Comparison of ENCODE assay signal across 28 mouse cellular contexts in genomic region chr13:96990045-96990444, GRCm38 (mm10). TPM values are rescaled to one million over a fixed set of nuclear protein-coding genes. Genes with fewer than 3 reads are reported as not detected.
DNase-seq lines count a peak whose midpoint lies in the region; ATAC-seq and TF ChIP-seq lines count a peak whose summit lies in the region.
"Had no signal": no experiment of that assay in that cellular context is flagged by ENCODE, and none has a peak within 500 bp of the region (broad histone marks: within the 10 kb centered on the region; RNA-seq: fewer than 3 reads in every experiment).

No protein-coding gene starts in this region.

- no peak for TF ChIP-seq CTCF in MEL (IDR thresholded peaks at IDR 0.05 in 2 of 3, conservative IDR thresholded peaks at IDR 0.05 in 1 of 3; ENCODE audit: control insufficient read depth in 1 of 3, insufficient read depth in 1 of 3, low read depth in 2 of 3, low read length in 3 of 3, poor library complexity in 1 of 3, severe bottlenecking in 1 of 3)

- no peak overlapping the region for H3K27ac ChIP-seq in MEL (ENCODE audit: control insufficient read depth, low read depth, low read length)
- H3K27ac ChIP-seq: heart, adult 2 months; heart, embryonic 10.5 days; heart, embryonic 13.5 days; hindbrain, embryonic 10.5 days; hindbrain, embryonic 13.5 days had no signal

- H3K4me3 ChIP-seq in MEL (ENCODE audit: control insufficient read depth in 1 of 2, insufficient read depth in 1 of 2, low read depth in 2 of 2, low read length in 2 of 2), result no peak overlapping the region
- H3K4me3 ChIP-seq: heart, adult 2 months; heart, embryonic 10.5 days; heart, embryonic 13.5 days; hindbrain, embryonic 10.5 days; hindbrain, embryonic 13.5 days had no signal

- ATAC-seq in granulocyte monocyte progenitor cell, adult 5-6 weeks (replicated peaks; ENCODE audit: poor library complexity, severe bottlenecking), result peak; percentile 52
- ATAC-seq: forebrain, embryonic 14.5 days; forebrain, postnatal 0 days; hindbrain, embryonic 16.5 days had no signal

- TF ChIP-seq EP300 in MEL (IDR thresholded peaks at IDR 0.05; ENCODE audit: low read depth in 1 of 2, low read length in 2 of 2), result peak; percentile 74 to 78

- peaks cover 2 to 7% of the 10 kb centered on the region in 2 experiments; a peak in 2 of 4 replicates for H3K4me1 ChIP-seq in MEL (ENCODE audit: control insufficient read depth in 1 of 2, insufficient read depth in 2 of 2, low read length in 2 of 2)

- H3K27me3 ChIP-seq in MEL (ENCODE audit: control insufficient read depth in 1 of 2, insufficient read depth in 2 of 2, low read length in 2 of 2), result no peaks in the 10 kb centered on the region; a peak in 3 of 4 replicates
- H3K27me3 ChIP-seq: heart, embryonic 13.5 days; hindbrain, embryonic 13.5 days had no signal

- TF ChIP-seq POLR2A in MEL (IDR thresholded peaks at IDR 0.05; ENCODE audit: control insufficient read depth in 1 of 2, insufficient read depth in 1 of 2, low read depth in 1 of 2, low read length in 2 of 2, poor library complexity in 1 of 2), result no peak

- peak; percentile 94 for DNase-seq in 416B (ENCODE audit: low read depth)
- DNase-seq in MEL (ENCODE audit: low read depth, low spot score), result peak; percentile 88
- DNase-seq in gastrocnemius, adult 8-10 months (ENCODE audit: low spot score in 2 of 2), result no peak
- DNase-seq in gastrocnemius, adult 18-20 months (ENCODE audit: low spot score), result no peak
- DNase-seq in urinary bladder, postnatal 4 days (ENCODE audit: low spot score in 2 of 2), result no peak
- DNase-seq: cerebellum, adult 11 months; cerebellum, adult 8-10 months; cerebellum, postnatal 10 days; cerebellum, postnatal 36 days; forebrain, postnatal 0 days; gastrocnemius, postnatal 14 days; heart, adult 2 months had no signal

- H3K79me2 ChIP-seq in MEL (ENCODE audit: control insufficient read depth, insufficient read depth, low read length, poor library complexity), result no peaks in the 10 kb centered on the region

- no peak overlapping the region for H3K9ac ChIP-seq in MEL (ENCODE audit: control insufficient read depth, low read depth, low read length, poor library complexity, severe bottlenecking)
- H3K9ac ChIP-seq: forebrain, postnatal 0 days; heart, embryonic 13.5 days; hindbrain, embryonic 13.5 days had no signal

- TF ChIP-seq RAD21 in MEL (IDR thresholded peaks at IDR 0.05; ENCODE audit: low read depth, low read length), result no peak

- no peaks in the 10 kb centered on the region for H3K9me3 ChIP-seq in MEL (replicated peaks; ENCODE audit: insufficient read depth, low read length)
- H3K9me3 ChIP-seq: heart, embryonic 10.5 days; heart, embryonic 13.5 days; hindbrain, embryonic 10.5 days; hindbrain, embryonic 13.5 days had no signal

- peaks cover 0 to 5% of the 10 kb centered on the region in 2 experiments; a peak in 1 of 4 replicates for H3K36me3 ChIP-seq in MEL (ENCODE audit: control insufficient read depth in 1 of 2, insufficient read depth in 2 of 2, low read length in 2 of 2)
- H3K36me3 ChIP-seq: heart, embryonic 10.5 days; heart, embryonic 13.5 days; hindbrain, embryonic 10.5 days; hindbrain, embryonic 13.5 days had no signal

TF ChIP-seq in MEL, 35 proteins besides CTCF, POLR2A, EP300 and RAD21:
- TF ChIP-seq MAZ (IDR thresholded peaks at IDR 0.05; ENCODE audit: low read depth, low read length), result no peak
- TF ChIP-seq ZKSCAN1 (IDR thresholded peaks at IDR 0.05; ENCODE audit: low read depth, low read length), result no peak
- TF ChIP-seq JUND (IDR thresholded peaks at IDR 0.05; ENCODE audit: low read depth, low read length), result no peak
- TF ChIP-seq UBTF (IDR thresholded peaks at IDR 0.05; ENCODE audit: borderline replicate concordance, insufficient read depth, low read depth, low read length), result no peak
- no peak for TF ChIP-seq MAFK (IDR thresholded peaks at IDR 0.05; ENCODE audit: borderline replicate concordance, low read depth, low read length)
- 0 out of 2 replicates have a peak, but pooled peaks have one; percentile 37 for TF ChIP-seq MYB (IDR thresholded peaks at IDR 0.05; ENCODE audit: low read depth, low read length)
- no peak for TF ChIP-seq POLR2AphosphoS2 (IDR thresholded peaks at IDR 0.05; ENCODE audit: low read length)
- TF ChIP-seq TAL1 (IDR thresholded peaks at IDR 0.05; ENCODE audit: low read length), result peak; percentile 71
- no peak for TF ChIP-seq ZMIZ1 (IDR thresholded peaks at IDR 0.05; ENCODE audit: low read depth, low read length)
- TF ChIP-seq TBP (IDR thresholded peaks at IDR 0.05; ENCODE audit: low read depth, low read length), result no peak
- TF ChIP-seq BHLHE40 (IDR thresholded peaks at IDR 0.05; ENCODE audit: borderline replicate concordance, low read depth, low read length), result no peak
- no peak for TF ChIP-seq MXI1 (IDR thresholded peaks at IDR 0.05; ENCODE audit: low read depth, low read length)
- no peak for TF ChIP-seq NRF1 (IDR thresholded peaks at IDR 0.05; ENCODE audit: insufficient read depth, low read depth, low read length, poor library complexity, severe bottlenecking)
- TF ChIP-seq MEF2A (IDR thresholded peaks at IDR 0.05; ENCODE audit: extremely low read depth, insufficient replicate concordance, low read depth, low read length, poor library complexity, severe bottlenecking), result no peak
- peak; percentile 81 for TF ChIP-seq GATA1 (IDR thresholded peaks at IDR 0.05; ENCODE audit: low read depth, low read length)
- no peak for TF ChIP-seq E2F4 (IDR thresholded peaks at IDR 0.05; ENCODE audit: borderline replicate concordance, low read depth, low read length)
- TF ChIP-seq CHD1 (IDR thresholded peaks at IDR 0.05; ENCODE audit: low read depth, low read length), result no peak
- no peak for TF ChIP-seq SMC3 (IDR thresholded peaks at IDR 0.05; ENCODE audit: low read depth, low read length)
- TF ChIP-seq ELF1 (IDR thresholded peaks at IDR 0.05; ENCODE audit: low read depth, low read length), result 0 out of 2 replicates have a peak, but pooled peaks have one; percentile 26
- TF ChIP-seq RCOR1 (IDR thresholded peaks at IDR 0.05; ENCODE audit: low read depth, low read length), result 0 out of 2 replicates have a peak, but pooled peaks have one; percentile 17
- TF ChIP-seq GABPA (IDR thresholded peaks at IDR 0.05; ENCODE audit: low read depth, low read length), result no peak
- TF ChIP-seq POLR2AphosphoS5 (IDR thresholded peaks at IDR 0.05; ENCODE audit: borderline replicate concordance, low read depth, low read length), result no peak
- TF ChIP-seq NELFE (IDR thresholded peaks at IDR 0.05; ENCODE audit: low read depth, low read length), result no peak
- TF ChIP-seq HCFC1 (IDR thresholded peaks at IDR 0.05; ENCODE audit: low read depth, low read length), result no peak
- TF ChIP-seq TCF12 (IDR thresholded peaks at IDR 0.05; ENCODE audit: low read depth, low read length), result peak; percentile 51; the same call in 1 of the 2 replicates
- TF ChIP-seq ETS1 (IDR thresholded peaks at IDR 0.05; ENCODE audit: low read depth, low read length), result peak; percentile 33; the same call in 1 of the 2 replicates
- no peak for TF ChIP-seq CHD2 (IDR thresholded peaks at IDR 0.05; ENCODE audit: low read length)

RNA-seq across cellular contexts. Expression of gene 1700029F12Rik, which starts 44.1 kb away (rescaled TPM):
- not detected in 2 replicates for total RNA-seq in MEL (2012; rRNA removed)
- polyA plus RNA-seq in MEL (2012; ENCODE audit: insufficient read depth in 1 of 2, insufficient read length in 2 of 2, low read depth in 1 of 2, low replicate concordance in 2 of 2, missing spikeins in 1 of 2), result not detected
- not detected in 2 replicates for total RNA-seq in granulocyte monocyte progenitor cell, adult 5-6 weeks (2014; fragmentation: Nextera tagmentation)
- total RNA-seq in granulocyte monocyte progenitor cell, adult 5-6 weeks (2017), result not detected in 2 replicates
- not detected for total RNA-seq in gastrocnemius, adult 8-10 months (2022)
- total RNA-seq in gastrocnemius, adult 18-20 months (2021), result not detected
- total RNA-seq: adrenal gland, postnatal 14 days; ES-E14; forebrain, postnatal 0 days; gastrocnemius, postnatal 14 days; gastrocnemius, postnatal 4 days; heart, adult 2 months; heart, postnatal 25 days had no signal
- polyA plus RNA-seq: embryonic facial prominence, embryonic 11.5 days; embryonic facial prominence, embryonic 14.5 days; forebrain, embryonic 11.5 days; forebrain, embryonic 14.5 days; forebrain, postnatal 0 days; heart, embryonic 10.5 days; heart, embryonic 13.5 days; heart, embryonic 16.5 days; hindbrain, embryonic 10.5 days; hindbrain, embryonic 13.5 days; hindbrain, embryonic 16.5 days; intestine, postnatal 0 days had no signal

Comparison
In these comparisons a context has a peak if more than half of its experiments do, and no peak if none do; other contexts are left out.
1. DNase-seq: peak in 416B (single experiment) and MEL (single experiment); none in gastrocnemius, adult 8-10 months (0 of 2), gastrocnemius, adult 18-20 months (single experiment) and urinary bladder, postnatal 4 days (0 of 2).